Mouse (Mus musculus) adrenal gland, postnatal 25 days (tissue): ENCODE data around the gene Reep3. TPM values are rescaled to one million over a fixed set of nuclear protein-coding genes. Genes with fewer than 3 reads are reported as not detected.
A peak's percentile ranks its signal among the peaks of the same experiment; 100 is the strongest.

Experiments used
- DNase-seq: peaks from one replicate; pipeline ENCODE4 v3.0.0; 2021; ENCODE audit warnings: mixed read lengths
- total RNA-seq: library from RNA; stranded (reverse); gene quantifications from 2 replicates; pipeline ENCODE4 v1.2.3, GENCODE M21; 2021

Reep3 gene
- total RNA-seq, 1 experiment from 2014 or later = 41.5 TPM

DNA sequence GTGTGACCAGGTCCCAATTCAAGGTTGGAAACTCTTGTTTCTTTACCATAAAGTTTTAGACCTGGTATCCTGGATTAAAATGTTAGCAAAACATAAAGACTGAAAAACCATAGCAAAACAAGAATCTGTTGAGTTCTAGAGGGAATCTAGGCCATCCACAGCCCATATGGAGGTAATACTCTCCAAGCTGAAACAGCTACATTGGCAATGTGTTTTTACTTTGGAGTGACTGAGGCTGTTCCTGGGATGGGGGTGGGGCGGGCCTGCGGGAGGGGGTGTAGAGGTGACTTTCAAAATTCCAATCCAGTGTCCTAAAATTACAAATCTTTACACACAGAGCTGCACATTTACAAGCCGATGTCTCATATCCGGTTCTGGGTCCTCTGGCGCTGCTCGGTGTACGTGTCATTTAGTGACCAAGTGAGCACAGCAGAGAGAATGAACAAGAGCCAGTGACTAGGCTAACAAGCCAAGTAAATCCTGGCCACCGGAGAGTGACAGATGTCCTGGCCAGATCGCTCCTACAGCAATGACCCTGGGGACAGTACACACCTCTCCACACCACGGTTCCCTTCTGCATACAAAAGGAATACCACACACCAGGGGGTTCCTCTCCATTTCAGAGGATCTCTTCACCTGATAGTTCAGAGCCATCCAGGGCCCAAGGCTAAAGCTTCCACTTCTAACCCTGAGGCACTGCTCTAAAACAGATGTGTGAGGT is 13.1 kb downstream of the Reep3 start:
- no peak for DNase-seq

DNA sequence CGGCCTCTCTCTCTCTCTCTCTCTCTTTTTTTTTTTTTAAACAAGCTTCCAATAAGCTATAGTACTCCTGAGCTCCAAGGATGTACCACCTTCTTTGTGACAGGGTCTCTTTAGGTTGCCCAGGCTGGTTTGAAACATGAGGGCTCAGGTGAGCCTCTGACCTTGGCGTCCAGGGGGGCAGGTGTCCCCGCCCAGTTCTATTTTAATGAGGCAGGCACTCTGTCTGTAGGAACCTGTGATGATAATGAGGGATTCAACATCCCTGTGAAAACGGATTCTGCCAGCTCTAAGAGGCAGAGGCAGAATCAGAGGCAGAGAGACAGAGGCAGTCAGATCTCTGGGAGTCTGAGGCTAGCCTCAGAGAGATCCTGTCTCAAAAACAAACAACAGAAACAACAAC is 14.2 kb downstream of the Reep3 start:
- DNase-seq = no peak

DNA sequence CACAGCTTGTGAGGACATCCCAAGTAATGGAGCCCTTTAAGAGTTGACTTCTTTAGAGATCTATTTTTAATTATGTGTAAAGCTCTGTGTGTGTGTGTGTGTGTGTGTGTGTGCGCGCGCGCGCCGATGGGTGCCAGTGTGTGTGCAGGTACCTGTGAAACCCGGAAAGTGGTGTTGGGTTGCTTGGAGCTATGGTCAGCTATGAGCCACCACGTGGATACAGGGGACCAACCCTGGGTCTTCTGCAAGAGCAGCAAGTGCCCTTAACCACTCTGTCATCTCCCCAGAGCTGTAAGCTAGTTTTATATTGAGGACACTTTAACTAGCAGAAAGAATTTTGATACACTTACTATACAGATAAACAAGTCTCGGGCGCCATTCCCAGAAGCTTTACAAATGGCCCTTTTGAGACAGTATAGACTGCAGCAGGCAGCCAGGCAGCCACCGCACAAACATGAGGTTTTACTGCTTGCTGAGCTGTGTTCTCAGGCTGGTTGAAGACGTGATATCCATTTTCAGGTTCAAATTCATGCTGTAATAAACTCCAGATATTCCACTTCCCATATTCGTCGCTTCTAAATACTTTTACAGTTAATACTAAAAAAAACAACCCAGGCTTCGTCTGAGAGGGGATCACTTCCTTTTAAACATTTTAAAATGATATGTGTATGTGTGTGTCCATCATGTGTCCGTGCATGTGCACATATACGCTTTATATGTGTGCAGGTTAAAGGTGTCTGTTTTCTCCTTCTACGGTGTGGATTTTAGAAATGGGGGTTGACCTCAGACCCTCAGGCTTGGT is 15.3 kb downstream of the Reep3 start:
- no peak for DNase-seq

DNA sequence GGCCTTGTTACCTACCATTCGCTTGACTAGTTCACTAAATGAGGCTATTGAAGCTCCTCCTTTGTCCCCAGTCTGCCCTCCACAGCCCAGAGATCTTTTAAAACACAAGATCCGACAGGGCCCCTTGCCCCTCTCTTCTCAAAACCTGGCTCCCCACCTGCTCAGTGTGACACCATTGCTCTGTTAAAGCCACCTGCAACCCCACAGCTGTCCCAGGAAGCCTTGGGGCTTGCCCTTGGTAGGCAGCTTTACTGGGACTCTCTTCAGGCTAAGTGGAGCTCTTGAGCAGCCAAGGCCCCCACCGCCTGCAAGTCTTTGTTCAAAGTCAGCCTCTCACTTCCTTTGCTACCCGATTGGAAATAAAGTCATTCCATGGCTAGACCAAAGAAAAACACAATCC is 17.7 kb downstream of the Reep3 start:
- DNase-seq = no peak

DNA sequence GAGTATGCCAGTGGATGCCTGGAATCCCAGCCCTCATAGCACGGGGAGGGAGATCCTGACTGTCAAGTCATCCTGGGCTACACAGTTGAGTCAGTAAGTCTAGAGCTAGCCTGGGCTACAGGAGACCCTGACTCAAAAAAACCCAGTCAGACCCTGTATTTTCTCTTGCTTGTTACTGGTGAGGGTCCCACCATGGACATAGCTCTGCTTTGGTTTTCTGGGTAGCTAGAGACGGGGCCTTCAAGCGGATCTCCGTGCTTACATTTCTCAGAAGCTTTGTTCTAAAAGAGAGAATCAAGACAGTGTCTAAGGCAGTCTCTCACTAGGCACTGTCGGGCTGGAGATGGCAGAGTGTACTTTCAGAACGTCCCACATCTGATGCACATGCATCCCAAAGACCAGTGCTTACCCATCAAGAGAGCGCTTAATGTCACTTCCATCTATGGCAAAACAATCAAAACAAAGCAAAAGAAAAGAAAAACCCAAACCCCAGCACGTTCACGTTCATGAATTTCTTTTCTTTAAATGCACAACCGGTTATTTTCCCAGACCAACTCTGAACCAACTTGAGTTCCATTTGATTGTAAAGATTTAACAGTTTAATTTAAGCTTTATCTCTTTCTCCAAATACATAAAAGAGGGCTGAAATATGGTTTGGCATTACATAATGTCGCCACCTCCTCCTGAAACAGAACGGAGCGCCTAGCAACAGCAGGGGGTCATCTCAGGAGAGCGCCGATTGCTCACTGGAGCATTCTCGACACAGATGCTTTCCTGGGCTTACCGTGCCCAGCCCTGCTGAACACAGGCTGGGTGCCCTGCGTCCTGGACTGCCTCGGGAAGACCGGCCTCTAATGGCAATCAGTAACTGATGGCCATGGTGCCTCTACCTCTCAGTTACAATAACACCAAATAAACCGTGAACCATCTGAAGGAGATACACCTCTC is 20.5 kb downstream of the Reep3 start:
- peak; percentile 14 for DNase-seq

DNA sequence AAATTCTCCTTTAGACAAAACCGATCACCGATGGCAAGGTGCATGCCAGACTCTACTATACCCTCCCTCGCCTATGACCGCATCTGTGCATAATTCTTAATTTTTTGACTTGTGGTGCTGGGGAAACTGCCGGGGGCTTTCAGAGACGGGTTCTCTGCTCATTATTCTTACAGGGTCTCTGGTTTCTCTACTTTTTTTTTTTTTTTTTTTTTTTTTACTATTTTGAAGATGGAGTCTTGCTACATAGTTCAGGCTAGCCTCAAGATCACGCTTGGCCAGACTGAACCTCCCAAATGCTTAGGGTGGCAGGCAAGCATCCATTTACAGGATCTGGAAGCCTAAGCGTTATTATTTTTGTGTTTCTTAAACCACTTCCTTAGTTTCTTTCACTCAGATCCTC is 23.2 kb downstream of the Reep3 start:
- no peak for DNase-seq

DNA sequence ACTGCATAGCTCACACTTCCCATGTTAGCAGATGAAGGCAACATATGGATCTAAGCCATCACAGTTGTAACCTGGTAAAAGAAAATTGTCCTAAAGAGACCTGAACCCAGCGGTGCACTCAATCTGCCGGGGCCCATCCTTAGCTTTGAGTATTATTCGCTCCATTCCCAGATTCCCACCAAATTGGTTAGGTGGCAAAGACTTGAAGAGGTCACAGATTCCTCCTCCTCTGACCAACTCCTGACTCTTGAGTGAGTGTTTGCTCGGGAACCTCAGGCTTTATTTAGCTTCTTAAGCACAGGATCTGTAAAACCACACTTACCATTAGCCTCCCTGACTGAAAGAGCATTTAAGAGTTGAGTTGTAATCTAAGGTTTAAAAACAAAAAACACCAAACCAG is 24.1 kb downstream of the Reep3 start:
- DNase-seq = no peak

DNA sequence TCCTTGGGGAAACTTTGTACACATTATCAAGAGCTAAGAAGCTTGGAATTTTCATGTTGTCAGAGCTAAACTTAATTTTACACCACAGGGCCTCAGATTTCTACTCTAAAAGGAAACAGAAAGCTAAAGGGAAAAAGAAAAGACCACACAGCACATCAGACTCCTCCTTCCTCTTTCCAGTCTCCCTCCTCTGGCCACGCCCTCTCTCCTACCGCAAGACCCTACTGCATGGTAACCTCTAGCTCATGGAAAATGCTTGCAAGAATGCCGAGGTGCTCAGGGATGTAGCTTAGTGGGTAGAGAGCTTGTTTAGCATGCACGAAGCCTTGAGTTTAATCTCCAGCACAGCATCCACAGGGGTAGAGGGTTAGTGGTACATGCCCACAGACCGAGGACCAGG is 24.9 kb downstream of the Reep3 start:
- no peak for DNase-seq

DNA sequence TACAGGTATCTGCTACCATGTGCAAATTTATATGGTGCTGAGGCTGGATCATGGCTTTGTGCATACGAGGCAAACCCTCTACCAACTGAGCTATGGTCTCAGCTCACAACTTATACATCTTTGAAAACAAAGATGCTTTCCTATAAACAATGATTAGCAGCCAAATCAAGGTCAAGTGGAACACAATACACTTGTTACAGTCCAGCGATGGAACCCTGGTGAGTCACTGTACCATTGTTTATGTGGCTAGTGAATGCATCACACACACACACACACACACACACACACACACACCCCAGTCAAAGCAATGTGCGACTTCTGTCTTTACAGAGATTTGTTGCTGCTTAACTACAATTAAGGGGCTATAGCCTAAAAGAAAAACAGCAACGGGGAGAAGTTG is 25.4 kb downstream of the Reep3 start:
- no peak for DNase-seq

DNA sequence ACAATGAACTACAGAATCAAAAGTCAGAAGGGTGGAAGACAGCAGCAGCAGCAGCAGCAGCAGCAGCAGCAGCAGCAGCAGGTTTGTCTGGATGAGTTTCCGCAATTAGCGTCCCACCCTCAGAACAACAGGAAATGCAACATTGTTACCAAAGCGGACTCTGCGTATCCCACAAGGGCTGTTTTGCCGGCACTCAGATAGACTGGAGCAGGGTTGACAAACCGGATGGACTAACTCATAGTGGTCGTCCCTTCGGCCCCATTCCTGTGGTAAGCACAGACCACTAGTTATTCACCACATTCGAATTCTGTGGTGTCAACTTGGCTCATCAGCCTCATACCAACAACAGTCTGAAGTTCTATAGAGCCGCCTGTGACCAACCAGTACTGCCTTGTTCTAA is 27.7 kb downstream of the Reep3 start:
- no peak for DNase-seq

DNA sequence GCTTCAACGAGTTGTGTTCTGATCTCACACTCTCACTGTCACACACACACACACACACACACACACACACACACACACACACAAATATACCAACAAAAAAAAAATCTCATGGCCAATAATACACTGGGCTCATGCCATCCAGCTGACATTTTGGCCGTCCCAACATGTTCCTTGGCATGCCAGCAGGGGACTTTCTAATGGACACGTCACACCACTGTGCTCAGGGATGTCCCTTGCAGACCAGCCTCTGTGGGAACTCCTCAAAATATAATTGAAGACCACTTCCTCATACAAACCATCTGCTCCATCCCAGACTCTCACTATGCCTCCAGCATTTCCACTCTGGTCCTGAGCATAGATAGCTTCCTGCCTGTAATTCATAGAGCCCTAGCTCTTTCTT is 30.3 kb downstream of the Reep3 start:
- no peak for DNase-seq

DNA sequence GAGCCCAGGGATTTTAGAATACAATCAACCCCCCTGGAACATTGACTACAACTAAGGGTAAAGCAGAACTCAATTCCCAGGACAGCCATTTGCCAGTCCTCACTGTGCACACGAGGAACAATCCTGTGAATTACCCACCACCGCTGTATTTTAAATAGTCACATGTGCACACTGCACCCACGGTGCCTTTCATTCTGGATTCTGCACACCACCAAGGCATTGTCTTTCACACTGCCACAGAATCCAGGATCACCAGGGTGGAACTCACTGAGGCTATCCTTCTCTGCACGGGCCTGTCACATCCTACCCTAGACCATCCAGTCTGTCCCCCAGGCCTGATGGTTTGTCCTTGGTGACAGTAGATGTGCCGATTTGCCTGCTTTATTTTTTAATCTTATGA is 30.8 kb downstream of the Reep3 start:
- no peak for DNase-seq

DNA sequence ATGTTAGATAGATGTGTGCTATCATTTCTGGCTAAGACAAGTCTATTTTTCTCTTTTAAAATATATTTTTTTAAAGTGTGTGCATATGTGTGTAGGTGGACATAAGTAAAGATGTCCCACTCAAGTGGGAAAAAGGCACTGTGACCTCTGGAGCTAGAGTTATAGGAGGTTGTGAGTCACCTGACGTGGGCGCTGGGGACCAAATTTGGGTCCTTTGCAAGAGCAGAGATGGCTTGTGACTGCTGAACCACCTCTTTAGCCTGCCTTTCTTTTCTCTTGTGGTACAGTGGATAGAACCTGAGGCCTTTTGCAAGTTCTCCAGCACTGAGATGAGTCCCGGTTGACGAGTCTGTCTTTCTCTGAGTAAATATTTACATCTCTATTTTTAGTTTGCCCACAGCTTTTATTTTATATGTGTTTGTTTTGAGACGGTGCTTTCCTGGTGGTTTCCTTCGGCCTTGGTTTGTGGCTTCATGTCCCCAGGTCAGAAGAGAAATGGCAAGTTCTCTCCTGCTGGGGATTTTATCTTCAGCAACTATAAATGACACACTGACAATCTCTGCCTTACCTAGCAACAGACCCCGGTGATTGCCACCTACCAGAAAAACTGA is 31.4 kb downstream of the Reep3 start:
- no peak for DNase-seq

DNA sequence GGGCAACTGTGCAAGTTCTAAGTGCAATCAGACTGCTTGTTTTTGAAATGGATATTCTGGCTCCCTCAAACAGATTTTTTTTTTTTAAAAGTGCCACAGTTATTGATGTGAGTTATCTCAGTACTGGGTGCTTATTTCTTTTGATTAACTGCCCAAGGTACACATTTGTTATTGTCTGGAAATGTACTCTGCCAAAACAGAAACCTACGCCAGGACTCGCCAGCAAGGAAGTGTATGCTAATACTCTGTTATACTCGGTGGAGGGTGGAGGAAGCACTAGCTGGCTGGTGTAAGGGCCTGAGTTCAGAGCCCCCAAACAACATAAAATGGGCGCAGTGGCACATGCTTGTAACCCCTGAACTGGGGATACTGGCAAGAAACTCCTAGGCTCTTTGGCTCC is 34.9 kb downstream of the Reep3 start:
- DNase-seq = no peak

DNA sequence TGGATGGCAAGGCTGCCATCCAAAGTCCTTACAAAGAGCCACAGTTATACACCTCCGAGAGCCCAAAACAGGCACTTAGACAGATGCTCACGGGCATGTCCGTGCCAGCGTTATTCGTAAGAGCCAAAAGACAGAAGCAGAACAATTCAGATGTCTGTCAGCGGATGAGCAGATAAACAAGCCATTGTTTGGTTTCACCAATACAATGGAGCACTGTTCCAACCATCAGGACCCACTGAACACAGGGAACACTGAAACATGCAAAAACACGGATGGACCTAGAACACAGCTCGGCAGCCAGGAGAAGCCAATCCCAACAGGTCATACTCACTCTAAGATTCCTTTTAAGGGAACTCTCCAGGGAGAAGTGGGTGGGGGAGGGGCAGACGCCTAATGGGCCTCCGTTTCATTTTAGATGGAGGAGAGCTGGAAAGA is 35.4 kb downstream of the Reep3 start:
- DNase-seq = no peak

DNA sequence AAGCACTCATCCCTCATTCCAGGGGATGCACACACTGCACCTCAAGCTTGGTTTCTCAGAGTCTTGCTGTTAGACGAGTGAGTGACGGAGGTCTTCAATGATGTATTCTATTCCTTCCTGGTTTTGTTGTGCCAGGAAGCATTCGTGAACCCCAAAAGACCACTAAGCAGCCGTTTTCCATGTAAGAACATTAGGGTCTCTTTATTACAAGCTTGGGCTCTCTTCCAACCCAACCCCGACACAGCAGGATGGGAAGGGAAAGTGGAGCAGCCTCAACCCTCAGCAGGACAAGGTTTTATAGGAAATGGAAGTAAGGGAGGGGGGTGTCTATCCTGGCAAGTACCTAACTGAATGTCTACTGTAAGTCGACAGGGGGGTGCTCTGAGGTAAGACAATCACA is 38.0 kb downstream of the Reep3 start:
- DNase-seq = no peak

DNA sequence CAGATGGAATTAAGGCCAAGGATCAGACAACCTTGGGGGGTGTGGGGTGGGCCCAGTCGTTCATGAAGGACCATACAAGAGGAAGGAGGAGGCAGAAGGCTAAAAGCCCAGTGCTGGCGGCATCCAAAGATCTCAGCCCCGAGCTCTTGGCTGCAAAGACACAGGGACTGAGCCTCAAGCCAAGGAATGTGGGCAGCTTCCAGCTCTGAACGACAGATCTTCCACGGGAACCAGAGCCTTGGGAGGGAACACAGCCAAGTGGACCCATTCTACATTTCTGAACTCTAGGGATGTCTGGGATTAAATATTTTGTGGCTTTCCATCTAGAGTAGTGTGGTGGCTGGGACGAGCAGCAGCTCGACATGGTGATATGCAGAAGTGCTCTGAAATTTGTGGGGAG is 38.4 kb downstream of the Reep3 start:
- DNase-seq = peak; percentile 37

DNA sequence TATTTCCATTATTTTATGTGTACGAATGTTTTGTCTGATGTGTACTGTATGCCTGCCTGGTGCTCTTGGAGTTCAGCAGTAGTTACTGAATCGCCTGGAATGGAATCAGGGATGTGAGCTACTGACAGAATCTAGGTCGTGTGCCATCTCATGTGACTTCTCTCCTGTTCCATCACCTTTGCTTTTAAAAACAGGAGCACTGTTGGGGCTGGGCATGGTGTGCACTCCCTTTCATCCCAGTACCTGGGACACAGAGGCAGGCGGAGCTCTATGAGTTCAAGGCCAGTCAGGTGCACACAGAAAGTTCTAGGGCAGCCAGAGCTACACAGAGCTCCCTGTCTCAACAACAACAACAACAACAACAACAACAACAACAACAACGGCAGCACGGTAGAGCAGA is 39.0 kb downstream of the Reep3 start:
- no peak for DNase-seq

DNA sequence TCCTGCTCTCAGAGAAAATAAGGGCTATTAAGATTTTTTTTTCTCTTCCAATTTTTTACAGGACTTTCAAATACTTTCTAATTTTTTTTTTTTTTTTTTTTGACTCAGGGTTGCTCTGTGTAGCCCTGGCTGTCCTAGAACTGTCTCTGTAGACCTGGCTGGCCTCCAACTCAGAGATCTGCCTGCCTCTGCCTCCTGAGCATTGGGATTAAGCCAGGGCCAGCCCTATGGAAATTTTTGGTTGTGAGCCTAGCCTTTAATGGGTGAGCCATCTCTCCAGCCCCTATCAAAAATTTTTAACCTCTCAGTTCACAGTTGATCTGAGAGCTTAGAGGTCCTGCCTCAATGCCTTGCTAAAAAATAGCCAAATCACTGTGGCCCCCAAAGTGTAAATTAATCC is 39.5 kb downstream of the Reep3 start:
- DNase-seq = no peak

DNA sequence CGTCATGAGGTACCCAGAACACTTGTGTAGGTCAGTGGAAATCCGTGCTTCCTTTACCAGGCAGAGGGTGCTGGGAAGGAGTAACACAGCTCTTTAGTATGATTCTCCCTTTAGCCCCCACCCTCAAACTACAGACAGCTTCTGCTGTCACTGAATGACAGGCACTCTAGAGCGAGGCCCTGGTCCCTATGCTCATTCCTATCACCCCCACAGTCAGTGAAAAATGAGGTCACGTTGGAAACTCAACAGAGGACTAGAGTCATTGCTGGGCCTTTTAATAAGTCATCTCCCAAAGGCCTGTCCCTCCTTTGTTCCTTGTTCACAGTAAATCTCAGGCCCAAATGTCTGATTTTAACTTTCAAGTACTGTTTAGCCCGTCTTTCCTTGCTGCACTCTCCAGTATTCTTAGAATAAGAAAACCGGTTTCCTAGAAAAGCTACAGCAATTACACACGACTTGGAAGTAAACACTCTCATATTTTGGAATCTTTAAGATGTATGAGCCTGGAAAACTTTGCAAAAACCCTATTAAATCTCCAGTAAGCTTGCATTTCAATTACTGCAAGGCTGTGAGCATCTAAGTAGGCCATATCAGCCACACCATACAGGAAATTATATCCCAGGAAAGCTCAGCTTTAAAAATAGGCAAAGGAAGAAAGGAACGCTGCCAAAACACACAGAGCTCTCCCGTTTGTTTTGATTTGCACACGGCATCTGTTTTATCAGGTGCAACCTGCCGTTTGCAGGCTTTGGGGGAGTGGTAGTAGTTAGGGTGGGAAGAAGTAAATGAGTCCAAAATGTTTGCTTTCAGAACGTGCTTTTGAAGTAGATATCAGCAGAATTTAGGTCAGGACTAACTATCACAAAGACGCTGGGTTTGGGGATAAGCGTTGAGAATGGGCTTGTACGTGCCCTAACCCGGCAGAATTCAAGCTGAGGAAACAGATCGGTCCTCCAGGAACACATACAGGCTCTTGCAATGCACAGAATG is 40.6 kb downstream of the Reep3 start:
- no peak for DNase-seq

DNA sequence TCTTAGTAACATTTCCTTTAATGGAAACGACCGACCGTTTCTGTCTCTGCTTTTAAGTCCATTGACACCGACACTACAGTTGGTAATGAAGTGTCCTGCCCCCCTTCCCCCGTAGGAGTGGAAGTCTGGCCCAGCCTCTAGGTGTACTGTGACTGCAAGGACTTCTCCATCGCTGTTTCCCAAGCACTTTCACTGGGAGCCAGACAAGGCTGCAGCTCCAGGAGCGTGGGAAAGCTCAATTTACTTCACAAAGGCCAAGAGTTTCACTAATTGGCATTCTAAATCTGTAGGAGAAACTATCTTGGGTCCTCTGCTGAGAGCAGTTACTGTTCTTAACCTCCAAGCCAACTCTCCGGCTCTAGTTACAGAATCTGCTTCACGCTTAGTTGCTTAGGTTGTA is 43.3 kb downstream of the Reep3 start:
- DNase-seq = no peak
